Mouse (Mus musculus) cerebellum, adult 18-20 months (tissue): ENCODE results near the gene Gngt2.

ENCODE experiments used
- DNase-seq, 2 experiments: peaks; one replicate each; pipeline ENCODE4 v3.0.0; 2021

The Gngt2 gene

DNA sequence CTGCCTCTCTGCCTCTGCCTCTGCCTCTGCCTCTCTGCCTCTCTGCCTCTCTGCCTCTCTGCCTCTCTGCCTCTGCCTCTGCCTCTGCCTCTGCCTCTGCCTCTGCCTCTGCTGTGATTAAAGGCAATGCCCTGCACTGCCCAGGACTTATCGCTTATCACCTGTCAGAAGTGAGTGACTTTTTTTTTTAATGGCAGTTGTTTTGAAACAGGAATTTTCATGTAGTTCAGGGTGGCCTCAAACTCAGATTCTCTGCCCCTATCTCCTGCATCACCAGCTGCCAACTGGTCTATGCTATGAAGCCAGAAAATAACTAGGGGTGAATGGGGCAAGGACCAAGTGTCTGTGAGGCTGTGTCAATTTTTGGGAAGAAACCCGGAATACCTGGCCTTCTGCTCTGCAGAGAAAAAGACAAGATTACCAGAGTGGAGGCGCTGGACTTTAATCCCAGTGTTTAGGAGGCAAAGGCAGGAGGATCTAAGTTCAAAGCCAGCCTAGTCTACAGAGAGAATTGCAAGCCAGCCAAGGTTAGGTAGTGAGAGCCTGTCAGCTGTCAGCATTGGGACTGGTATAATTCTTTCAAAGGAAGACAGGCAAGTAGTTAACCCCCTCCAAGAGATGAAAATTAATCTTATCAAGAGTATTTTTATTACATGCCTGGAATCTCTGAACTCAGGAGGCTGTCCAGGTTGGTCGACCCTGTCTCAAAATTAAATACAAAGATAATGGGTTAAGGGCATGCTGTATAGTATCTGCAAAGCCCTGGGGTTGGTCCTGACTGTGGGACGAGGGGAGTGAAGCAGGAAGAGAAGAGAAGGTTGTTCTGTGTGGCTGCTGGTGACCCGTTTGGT is 10.5 kb upstream of the Gngt2 start:
- DNase-seq: no peak

DNA sequence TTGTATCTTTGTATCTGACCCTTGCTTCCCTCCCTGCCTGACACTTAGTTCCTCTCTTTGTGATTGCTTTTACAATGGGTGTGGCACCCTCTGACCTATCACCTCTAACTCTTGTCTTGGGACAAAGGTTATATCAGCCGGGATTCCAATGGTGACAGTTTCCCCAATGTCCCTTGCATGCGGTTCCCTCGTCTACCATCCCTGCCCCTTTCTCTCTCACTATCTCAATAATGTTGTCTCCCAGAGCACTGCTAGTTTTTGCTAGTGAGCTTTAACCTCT is 9.9 kb upstream of the Gngt2 start:
- DNase-seq: no peak

DNA sequence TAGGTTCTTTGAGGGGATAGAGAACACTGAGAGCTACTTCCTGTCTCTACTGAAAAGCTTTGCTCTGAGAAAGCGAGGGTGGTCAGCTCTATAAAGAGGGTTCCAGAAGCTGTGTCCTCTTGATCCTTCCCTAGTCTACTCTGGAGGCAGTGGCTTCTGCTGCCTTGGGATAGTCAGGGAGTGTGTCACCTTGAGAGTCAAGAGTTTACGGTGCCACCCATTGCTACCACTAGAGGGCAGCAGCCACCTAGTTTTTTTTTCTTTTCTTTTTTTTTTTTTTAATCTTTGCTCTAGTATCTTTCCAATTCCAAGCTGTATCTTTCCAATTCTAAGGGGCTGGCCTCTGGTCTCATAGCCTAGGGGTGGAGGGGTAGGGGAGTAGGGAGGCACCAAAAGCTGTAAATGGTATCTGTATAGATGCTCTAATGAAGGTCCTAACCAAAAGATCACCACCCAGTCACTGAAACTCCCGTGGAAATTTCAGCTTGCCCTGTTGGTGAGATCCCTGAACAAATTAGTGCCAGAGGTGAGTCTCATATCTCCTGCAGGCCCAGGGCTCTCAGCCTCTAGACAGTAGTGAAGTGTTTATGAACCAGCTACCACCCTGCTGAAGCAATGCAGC is 9.4 kb upstream of the Gngt2 start:
- DNase-seq: peak; percentile 69 to 79

DNA sequence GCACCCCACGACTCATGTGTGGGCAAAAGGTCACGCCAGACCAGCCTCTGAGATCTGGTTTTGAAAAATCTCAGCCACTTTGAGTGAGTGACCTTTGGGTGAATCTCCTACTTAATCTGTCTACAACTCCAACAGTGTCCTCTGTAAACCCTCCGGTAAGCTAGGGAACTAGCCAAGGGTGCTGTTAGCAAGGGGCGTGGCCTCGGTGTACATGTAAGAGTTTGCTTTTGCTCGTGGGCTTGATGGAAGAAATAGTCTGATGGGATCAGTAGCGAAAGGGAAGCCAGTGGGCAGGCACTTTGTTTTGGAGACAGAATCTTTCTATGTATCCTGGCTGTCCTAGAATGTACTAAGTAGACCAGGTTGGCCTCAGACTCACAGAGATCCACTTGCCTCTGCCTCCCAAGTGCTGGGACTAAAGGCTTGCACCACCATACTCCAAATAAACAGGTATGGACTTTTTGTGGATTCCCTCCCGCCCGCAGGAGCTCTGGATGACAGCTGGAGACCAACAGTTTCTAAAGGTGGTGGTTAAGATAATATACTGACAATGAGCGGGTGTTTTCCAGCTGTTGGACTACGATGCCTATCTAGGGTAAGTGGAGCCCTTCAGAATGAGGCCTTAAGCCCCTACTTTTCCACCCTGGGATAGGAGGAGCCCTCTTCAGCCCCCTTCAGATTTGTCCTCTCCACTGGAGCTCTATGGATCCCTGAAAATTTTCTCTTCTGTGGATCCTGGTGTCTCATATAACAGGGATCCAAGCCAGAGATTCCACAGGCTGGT is 8.6 kb upstream of the Gngt2 start:
- no peak for DNase-seq

DNA sequence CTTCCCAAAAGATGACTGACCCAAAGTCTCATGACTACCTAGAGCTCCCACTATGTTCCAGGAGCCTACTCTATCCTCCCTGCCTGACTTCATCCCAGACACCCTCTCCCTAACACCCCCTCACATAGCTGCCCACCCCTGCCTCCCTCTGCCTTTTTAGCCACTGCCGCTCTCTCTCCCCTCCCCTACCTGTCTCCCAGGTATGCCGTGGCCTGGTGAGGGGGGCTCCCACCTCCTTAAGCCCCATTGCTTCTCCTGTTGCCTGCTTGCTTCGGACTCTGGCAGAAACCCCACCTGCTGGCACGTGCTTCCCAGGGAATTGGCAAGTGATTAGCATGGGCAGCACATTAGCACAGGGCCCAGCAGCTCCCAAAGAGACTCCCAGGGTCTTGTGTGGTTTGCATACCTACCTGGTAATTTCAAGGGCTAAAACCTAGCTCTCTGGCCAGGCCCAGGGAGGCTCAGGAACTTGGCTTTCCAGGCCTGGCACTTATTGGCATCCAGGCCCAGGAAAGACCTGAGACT is 7.4 kb upstream of the Gngt2 start:
- DNase-seq: no peak

DNA sequence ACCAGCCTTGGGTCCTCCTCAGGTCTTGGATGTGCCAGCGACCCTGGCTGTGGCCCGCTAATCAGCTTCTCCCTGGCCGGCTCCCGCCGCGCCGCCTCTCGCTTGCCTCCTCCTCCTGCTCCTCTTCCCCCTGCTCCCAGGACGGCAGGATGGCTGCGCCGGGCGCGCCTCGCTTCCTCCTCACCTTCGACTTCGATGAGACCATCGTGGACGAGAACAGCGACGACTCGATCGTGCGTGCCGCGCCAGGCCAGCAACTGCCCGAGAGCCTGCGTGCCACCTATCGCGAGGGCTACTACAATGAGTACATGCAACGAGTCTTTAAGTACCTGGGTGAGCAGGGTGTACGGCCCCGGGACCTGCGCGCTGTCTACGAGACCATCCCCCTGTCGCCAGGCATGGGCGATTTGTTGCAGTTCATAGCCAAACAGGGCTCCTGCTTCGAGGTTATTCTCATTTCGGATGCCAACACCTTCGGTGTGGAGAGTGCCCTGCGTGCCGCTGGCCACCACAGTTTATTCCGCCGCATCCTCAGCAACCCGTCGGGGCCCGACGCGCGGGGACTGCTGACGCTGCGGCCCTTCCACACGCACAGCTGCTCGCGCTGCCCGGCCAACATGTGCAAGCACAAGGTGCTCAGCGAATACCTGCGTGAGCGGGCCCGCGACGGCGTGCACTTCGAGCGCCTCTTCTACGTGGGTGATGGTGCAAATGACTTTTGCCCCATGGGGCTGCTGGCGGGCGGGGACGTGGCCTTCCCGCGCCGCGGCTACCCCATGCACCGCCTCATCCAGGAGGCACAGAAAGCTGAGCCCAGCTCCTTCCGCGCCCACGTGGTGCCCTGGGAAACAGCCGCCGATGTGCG is 6.4 kb upstream of the Gngt2 start:
- DNase-seq: no peak

DNA sequence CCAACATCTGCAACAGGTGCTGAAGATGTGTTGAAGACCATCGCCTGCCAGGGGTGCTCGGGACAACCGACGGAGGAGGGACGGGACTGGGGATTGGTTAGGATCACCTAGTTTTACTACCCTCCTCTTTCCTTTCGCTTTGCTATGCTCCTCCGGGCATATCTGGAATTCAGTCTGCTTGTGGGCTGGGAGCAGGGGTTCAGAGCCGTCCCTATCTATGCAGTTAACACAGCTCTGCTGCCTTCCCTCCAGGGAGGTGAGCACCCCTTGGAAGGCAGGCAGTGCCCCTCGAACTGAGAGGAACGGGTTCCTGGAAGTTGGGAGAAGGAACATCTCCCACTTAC is 5.8 kb upstream of the Gngt2 start:
- DNase-seq: no peak

DNA sequence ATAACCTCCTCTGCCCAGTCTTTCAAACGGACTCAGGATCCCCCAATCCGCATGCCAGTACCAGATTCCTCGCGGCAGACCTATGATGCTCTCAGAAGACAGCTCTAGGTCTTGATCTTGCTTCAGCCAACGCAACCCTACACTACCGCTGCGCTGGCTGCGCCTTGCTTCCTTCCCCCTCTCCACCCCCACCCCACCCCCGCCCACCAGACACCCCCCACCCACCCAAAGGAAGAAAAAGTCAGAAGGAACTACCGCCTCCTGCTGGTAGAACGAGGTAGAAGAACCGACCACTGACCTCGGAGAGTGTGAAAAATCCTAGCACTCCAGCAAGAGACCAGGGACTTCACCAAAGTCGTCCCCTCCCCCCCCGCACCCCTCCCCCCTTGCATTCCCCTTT is 5.4 kb upstream of the Gngt2 start:
- no peak for DNase-seq

DNA sequence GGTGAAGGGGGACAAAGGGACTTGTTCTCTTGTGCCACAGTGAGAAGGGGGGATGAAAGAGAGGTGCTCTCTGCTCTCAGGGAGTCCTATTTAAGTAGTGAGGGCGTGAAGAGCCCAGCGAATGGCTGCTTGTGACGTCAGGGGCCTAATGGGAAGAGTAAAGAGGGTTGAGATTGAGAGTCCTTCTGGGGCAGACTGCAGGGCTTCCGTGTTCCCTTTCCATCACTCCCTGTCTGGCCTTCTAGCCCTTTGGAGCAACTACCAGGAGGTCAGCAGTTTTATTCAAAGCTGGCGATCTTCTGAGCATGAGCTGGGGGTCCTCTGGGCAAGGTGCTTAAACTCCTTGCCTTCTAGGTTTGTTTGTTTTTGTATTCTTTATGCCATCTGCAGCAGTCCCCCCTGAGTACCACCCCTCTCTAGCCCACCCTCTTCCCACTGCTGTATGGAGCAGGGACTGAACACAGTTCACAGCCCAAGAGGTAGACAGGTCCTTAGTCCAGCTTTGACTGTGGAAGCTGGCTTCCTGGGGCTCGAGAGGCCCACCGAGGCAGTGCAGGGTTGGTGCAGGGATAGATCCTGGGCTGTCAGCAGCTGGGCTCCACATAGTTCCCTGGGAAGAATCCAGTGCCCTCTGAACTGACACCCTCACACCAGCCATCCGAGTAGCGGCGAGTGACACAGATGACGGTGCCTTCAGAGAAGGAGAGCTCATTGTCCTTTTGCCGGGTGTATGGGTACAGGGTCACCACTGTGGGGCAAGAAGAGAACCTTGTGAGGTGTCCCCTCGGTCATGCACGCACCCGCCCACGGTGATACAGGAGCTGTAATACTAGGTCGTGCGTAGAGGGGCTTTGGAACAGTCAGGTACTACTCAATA is 4.6 kb upstream of the Gngt2 start:
- DNase-seq: no peak

DNA sequence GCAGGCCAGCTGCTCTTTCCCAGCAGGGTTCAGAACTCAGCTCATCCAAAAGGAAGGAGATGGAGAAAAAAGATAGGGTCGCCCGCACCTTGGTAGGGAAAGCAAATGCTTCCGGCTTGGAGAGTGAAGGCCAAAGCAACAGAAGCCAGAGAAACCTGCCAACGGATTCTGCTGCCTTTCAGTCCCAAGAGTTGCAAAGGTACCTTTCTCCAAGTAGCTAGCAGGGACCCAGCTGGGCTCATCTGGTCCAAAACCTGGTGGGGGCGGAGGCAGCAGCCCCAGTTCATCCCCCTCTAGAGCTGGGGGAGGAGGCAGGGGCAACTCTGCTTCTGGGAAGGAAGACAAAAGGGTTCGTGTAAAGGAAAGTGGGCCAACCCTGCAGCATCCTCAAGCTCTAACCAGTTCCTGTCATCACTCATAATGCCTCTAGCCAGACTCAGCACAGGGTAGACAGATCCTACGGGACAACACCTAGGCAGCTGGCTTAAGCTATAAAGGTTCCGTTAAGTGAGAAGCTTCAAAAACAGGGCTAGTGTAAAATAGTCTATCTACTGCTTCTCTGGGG is 3.9 kb upstream of the Gngt2 start:
- no peak for DNase-seq

DNA sequence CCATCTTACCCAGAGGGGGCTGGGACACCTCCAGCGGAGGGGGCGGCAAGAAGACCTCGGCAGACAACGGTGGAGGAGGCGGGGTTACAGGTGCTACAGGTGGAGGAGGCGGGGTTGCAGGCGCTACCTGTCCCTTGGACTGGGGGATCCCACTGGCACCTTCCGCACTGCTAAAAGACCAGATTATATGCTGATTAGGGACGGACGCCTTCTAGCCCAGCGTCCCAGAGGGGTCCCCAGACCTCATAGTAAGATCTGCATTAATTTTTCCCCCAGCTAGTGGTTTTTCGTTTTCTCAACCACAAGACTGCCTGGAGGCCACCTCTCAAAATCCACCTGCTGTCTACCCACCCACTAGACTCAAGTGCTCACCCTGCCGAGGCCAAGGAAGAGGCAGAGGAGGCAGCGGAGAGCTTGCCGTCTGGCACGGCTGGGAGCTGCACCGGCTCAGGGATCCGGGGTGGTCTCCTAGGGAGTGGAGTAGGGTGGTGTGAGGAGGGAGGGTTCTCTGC is 3.3 kb upstream of the Gngt2 start:
- no peak for DNase-seq

DNA sequence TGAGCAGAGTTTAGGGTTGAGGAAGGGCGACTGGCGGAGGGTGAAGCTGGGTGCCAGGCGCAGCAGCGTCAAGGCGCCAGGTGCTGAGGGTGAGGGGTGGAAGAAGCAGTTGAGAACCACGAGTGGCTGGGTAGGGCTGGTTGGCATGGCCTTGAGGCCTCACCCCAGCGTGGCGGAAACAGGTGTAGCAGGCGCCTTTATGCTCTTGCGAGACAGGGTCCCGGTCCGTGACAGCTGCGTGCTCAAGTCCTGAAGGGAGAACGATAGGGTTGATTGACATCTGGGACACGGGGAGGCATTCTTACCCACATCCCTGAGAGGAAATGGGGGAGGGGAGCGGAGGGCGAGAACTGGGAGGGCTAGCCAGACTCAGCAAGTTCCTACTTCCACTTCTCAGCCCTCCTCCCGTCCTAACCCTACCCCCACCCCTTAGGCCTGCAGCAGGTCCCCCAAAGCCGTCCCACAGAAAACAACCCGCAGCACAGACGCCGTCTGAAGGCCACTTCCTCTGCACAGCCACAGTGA is 2.8 kb upstream of the Gngt2 start:
- no peak for DNase-seq

DNA sequence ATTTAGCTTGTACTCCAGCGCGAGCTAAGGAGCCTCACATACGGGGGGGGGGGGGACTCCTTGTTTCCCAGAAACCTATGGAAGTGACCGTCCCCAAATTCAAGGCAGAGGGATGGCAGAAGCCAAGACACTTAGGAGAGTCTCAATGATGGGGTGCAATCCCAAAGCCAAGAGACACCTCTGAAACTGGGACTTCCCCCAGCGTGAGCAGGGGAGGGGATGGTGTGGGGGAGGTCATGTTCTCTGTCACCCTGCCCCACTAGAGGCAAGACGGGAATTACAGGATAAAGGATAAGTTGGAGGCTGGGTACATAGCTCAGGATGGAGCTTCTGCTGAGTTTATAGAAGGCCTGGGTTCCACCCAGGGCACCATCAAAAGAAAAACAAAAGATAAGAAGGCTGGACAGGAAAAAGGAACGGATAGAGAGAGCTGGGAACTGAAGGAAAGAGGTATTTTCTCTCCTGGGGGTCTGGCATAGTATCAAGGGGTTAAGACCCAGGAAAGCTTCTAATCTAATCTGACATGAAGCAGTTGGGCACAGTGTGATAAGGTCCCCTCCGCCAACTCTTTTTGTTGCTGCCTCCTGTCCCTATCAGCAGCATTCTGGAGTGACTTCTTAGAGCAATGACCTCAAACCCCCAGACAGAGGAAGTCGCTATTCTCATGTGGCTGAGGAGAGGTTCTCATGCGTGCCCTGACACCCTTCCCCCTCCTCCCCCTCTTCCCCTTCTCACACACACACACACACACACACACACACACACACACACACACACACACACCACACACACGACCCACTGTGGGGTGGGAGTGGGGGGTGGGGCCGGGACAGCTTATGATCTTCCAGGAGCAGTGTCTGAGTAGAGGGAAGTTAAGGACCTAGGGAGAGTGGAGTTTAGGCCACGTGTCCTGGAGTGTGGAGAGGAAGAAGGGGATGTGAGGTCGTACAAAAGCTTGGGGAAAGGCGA is 2.0 kb upstream of the Gngt2 start:
- no peak for DNase-seq

DNA sequence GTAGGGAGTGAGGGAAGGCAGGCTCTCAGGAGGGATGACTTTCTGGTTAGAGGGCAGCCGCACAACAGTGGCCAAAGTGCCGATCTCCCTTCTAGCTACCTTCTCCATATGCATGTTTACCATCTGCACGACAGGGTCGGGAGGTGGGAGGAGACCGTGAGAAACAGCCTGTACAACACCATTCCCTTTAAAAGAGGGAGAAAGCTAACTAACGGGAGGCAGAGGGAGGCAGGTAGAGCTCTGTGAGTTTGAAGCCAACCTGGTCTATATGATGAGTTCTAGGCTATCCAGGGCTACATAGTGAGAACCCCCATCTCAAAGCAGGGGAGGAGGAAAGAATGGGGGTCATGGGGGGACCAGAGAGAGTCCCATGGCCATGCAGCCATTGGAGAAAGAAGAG is 1.2 kb upstream of the Gngt2 start:
- no peak for DNase-seq

DNA sequence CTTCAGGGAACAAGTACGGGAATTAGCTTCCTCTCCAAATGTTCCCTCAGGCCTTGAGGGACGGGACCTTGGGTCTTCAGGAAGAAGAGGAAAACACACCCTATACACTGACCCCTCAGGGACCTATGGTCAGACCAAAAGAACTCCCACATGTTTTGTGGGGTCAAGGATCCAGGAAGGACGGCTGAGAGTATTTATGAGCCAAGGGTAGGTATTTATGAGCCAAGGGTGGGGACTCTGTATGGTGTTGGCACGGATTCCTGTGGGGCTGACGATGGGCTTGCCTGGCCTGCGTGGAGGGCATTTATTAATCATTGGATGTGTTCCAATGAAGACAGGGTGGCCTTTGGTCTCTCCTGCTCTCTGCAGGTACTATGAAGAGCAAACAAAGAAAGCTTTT is 583 bp upstream of the Gngt2 start:
- no peak for DNase-seq

DNA sequence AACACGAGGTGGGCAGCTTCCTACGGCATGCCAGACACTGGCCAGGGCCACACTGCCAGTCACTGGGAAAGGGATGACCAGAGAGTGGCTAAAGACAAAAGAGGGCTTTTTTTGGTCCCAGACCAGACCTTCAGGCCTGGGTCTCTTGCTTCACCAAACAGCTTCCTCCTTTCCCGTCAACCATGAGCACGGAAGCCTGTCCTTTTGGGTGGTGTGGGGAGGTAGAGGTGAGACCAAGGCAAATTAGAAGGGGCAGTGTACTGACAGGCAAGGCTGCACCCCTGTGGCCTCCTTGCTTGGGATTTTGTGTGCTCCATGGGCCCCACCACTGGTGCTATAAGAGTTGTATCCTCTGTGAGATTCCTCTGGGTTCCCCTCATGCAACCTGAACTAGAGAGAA is 1.6 kb downstream of the Gngt2 start:
- no peak for DNase-seq

DNA sequence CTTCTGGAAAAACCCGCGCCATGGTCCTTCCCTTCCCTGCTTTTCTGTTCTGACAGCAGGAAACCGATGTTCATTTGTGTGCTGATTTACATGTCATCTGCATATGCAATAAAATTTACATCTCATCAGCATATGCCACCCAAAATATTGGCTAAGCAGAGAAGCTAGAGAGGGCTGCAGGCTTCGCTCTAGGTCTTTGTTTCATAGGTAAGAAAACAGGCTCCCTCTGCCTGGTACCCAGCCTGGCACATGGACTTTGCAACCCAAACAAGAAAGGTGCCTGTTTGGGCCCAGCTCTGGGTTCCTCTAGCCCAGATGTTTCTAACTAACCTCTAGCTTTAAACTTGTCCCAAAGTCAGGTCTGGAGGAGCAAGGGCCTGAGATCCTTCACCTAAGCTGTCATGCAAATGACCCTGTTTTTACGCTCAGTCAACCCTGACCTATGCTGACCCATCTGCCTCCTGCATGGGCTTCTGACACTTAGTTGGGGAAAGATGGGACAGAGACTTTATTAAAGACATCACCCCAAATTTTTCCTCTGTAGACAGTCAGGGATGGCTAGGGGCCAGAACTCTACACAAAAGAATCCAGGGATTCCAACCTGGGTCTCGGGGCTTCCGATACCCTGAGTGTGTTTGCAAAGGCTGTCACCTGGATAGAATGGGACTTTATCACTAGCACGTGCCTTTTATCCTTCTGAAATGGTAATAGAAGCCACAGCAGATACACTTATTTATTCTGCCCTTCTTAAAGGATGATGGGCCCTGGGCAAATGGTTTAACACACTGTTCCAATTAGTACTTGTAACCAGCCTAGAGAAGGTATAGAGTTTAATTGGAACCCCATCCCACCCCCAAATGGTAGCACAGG is 2.2 kb downstream of the Gngt2 start:
- no peak for DNase-seq

DNA sequence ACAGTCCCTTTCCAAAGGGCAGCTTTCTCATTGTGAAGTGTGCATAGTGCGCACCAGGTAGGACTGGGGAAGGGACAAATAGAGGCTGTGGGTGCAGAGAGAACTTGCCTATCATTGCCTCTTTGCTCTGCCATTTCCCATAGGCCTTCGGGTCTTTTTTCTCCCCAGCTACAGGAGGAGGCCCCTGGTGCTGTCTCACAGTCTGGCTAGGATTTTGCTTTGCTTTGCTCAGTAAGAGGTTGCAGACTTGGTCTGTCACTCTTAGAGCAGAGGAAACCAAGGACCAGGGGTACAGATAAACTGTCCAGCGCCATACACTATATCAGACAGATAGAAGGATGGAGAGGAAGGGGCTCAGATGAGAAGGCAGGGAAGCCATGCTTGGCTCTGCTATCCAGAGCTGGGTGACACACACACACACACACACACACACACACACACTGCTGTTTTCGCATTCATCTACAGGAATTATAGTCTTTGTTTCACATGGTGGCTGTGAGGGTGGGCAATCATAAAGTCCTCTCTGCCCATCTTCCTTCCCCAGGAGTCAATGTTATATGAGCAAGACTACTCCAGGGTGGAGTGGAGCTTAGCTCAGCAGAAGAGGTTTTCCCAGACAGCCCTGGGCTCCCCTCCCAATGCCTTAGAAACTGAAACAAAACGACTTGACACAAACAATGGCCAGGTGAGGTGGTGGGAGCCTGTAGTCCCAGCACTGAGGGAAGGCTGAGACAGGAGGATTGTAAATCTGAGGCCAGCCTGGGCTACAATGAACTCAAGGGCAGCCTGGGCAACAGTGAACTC is 3.9 kb downstream of the Gngt2 start:
- DNase-seq: no peak
